Mouse (Mus musculus): Measurements from ENCODE around the gene Arnt2. TPM values are rescaled to one million over a fixed set of nuclear protein-coding genes. Genes with fewer than 3 reads are reported as not detected.

Arnt2 gene
- polyA plus RNA-seq, 1 experiment from 2014 or later, result 40.9 TPM

GRCm38 (mm10) chr7:84434901-84435300 lies 24.9 kb upstream of the Arnt2 start:
- no peak overlapping the region for H3K4me2 ChIP-seq (ENCODE audit: low read depth, low read length, severe bottlenecking)
- no peaks in the 10 kb centered on the region; the same call in 1 of the 2 replicates for H3K4me1 ChIP-seq (replicated peaks; ENCODE audit: control insufficient read depth, insufficient read depth, low read length)
- H3K36me3 ChIP-seq (ENCODE audit: control insufficient read depth, insufficient read depth, low read length), result no peaks in the 10 kb centered on the region
- no peaks in the 10 kb centered on the region for H3K27me3 ChIP-seq (ENCODE audit: control insufficient read depth, insufficient read depth, low read length)
- WGBS, result 72% methylated on average over 2 of the region's 2 CpGs
- DNase-seq (ENCODE audit: low spot score) (no peak), ATAC-seq (replicated peaks; ENCODE audit: low FRiP score) (no peak)
- no peaks in the 10 kb centered on the region for H3K9me3 ChIP-seq (ENCODE audit: control insufficient read depth, low read length)
- no peak overlapping the region for H3K9ac ChIP-seq (ENCODE audit: low read length)
- H3K27ac ChIP-seq (ENCODE audit: low read depth, low read length), result no peak overlapping the region
- no peak overlapping the region for H3K4me3 ChIP-seq (ENCODE audit: low read depth, low read length)

GRCm38 (mm10) chr7:84432151-84432550 lies 22.2 kb upstream of the Arnt2 start:
- Histone ChIP-seq H3K4me1 (replicated peaks; ENCODE audit: control insufficient read depth, insufficient read depth, low read length) (no peaks in the 10 kb centered on the region; the same call in 1 of the 2 replicates), H3K9me3 (ENCODE audit: control insufficient read depth, low read length) (no peaks in the 10 kb centered on the region), H3K4me2 (ENCODE audit: low read depth, low read length, severe bottlenecking) (no peak overlapping the region), H3K4me3 (ENCODE audit: low read depth, low read length) (no peak overlapping the region), H3K9ac (ENCODE audit: low read length) (no peak overlapping the region), H3K27me3 (ENCODE audit: control insufficient read depth, insufficient read depth, low read length) (no peaks in the 10 kb centered on the region), H3K27ac (ENCODE audit: low read depth, low read length) (no peak overlapping the region), H3K36me3 (ENCODE audit: control insufficient read depth, insufficient read depth, low read length) (no peaks in the 10 kb centered on the region)
- DNase-seq (ENCODE audit: low spot score) (no peak), ATAC-seq (replicated peaks; ENCODE audit: low FRiP score) (no peak)

GRCm38 (mm10) chr7:84427221-84427620 lies 17.2 kb upstream of the Arnt2 start:
- Histone ChIP-seq H3K9ac (ENCODE audit: low read length) (no peak overlapping the region), H3K4me2 (ENCODE audit: low read depth, low read length, severe bottlenecking) (no peak overlapping the region), H3K4me3 (ENCODE audit: low read depth, low read length) (no peak overlapping the region), H3K4me1 (replicated peaks; ENCODE audit: control insufficient read depth, insufficient read depth, low read length) (no peaks in the 10 kb centered on the region; the same call in 1 of the 2 replicates), H3K9me3 (ENCODE audit: control insufficient read depth, low read length) (no peaks in the 10 kb centered on the region), H3K27ac (ENCODE audit: low read depth, low read length) (no peak overlapping the region), H3K36me3 (ENCODE audit: control insufficient read depth, insufficient read depth, low read length) (no peaks in the 10 kb centered on the region), H3K27me3 (ENCODE audit: control insufficient read depth, insufficient read depth, low read length) (no peaks in the 10 kb centered on the region)
- DNase-seq (ENCODE audit: low spot score) (no peak), ATAC-seq (replicated peaks; ENCODE audit: low FRiP score) (no peak)
- whole genome bisulfite sequencing, result 91% methylated on average over 2 of the region's 2 CpGs

GRCm38 (mm10) chr7:84424670-84425385 lies 14.9 kb upstream of the Arnt2 start:
- peak; percentile 77 for DNase-seq (ENCODE audit: low spot score)
- no peaks in the 10 kb centered on the region for H3K27me3 ChIP-seq (ENCODE audit: control insufficient read depth, insufficient read depth, low read length)
- no peaks in the 10 kb centered on the region for H3K36me3 ChIP-seq (ENCODE audit: control insufficient read depth, insufficient read depth, low read length)
- H3K9ac ChIP-seq (ENCODE audit: low read length), result no peak overlapping the region
- 41% methylated on average over 7 of the region's 7 CpGs for WGBS
- ATAC-seq (replicated peaks; ENCODE audit: low FRiP score), result peak; percentile 86
- no peaks in the 10 kb centered on the region for H3K9me3 ChIP-seq (ENCODE audit: control insufficient read depth, low read length)
- H3K4me1 ChIP-seq (replicated peaks; ENCODE audit: control insufficient read depth, insufficient read depth, low read length), result no peaks in the 10 kb centered on the region; the same call in 1 of the 2 replicates
- H3K27ac ChIP-seq (ENCODE audit: low read depth, low read length), result no peak overlapping the region
- H3K4me3 ChIP-seq (ENCODE audit: low read depth, low read length), result no peak overlapping the region
- H3K4me2 ChIP-seq (ENCODE audit: low read depth, low read length, severe bottlenecking), result no peak overlapping the region

- no peak overlapping the region for H3K4me3 ChIP-seq (ENCODE audit: low read depth, low read length)
- no peaks in the 10 kb centered on the region for H3K36me3 ChIP-seq (ENCODE audit: control insufficient read depth, insufficient read depth, low read length)
- no peaks in the 10 kb centered on the region for H3K27me3 ChIP-seq (ENCODE audit: control insufficient read depth, insufficient read depth, low read length)
- H3K9ac ChIP-seq (ENCODE audit: low read length), result no peak overlapping the region
- H3K27ac ChIP-seq (ENCODE audit: low read depth, low read length), result no peak overlapping the region
- ATAC-seq (replicated peaks; ENCODE audit: low FRiP score) (no peak), DNase-seq (ENCODE audit: low spot score) (no peak)
- no peaks in the 10 kb centered on the region for H3K4me1 ChIP-seq (replicated peaks; ENCODE audit: control insufficient read depth, insufficient read depth, low read length)
- H3K4me2 ChIP-seq (ENCODE audit: low read depth, low read length, severe bottlenecking), result no peak overlapping the region
- H3K9me3 ChIP-seq (ENCODE audit: control insufficient read depth, low read length), result no peaks in the 10 kb centered on the region
These were observed 11.8 kb upstream of the Arnt2 start for GRCm38 (mm10) chr7:84421753-84422152.

- H3K4me2 ChIP-seq (ENCODE audit: low read depth, low read length, severe bottlenecking), result no peak overlapping the region
- no peak for ATAC-seq (replicated peaks; ENCODE audit: low FRiP score)
- DNase-seq (ENCODE audit: low spot score), result no peak
- H3K4me1 ChIP-seq (replicated peaks; ENCODE audit: control insufficient read depth, insufficient read depth, low read length), result no peaks in the 10 kb centered on the region
- H3K27ac ChIP-seq (ENCODE audit: low read depth, low read length), result no peak overlapping the region
- H3K9ac ChIP-seq (ENCODE audit: low read length), result no peak overlapping the region
- H3K9me3 ChIP-seq (ENCODE audit: control insufficient read depth, low read length), result no peaks in the 10 kb centered on the region
- no peak overlapping the region for H3K4me3 ChIP-seq (ENCODE audit: low read depth, low read length)
- H3K27me3 ChIP-seq (ENCODE audit: control insufficient read depth, insufficient read depth, low read length), result no peaks in the 10 kb centered on the region
- no peaks in the 10 kb centered on the region for H3K36me3 ChIP-seq (ENCODE audit: control insufficient read depth, insufficient read depth, low read length)
These were observed 11.3 kb upstream of the Arnt2 start for GRCm38 (mm10) chr7:84421291-84421665.

- H3K4me3 ChIP-seq (ENCODE audit: low read depth, low read length), result no peak overlapping the region
- no peaks in the 10 kb centered on the region for H3K36me3 ChIP-seq (ENCODE audit: control insufficient read depth, insufficient read depth, low read length)
- ATAC-seq (replicated peaks; ENCODE audit: low FRiP score), result no peak
- H3K4me1 ChIP-seq (replicated peaks; ENCODE audit: control insufficient read depth, insufficient read depth, low read length), result no peaks in the 10 kb centered on the region
- H3K27me3 ChIP-seq (ENCODE audit: control insufficient read depth, insufficient read depth, low read length), result no peaks in the 10 kb centered on the region
- H3K4me2 ChIP-seq (ENCODE audit: low read depth, low read length, severe bottlenecking), result no peak overlapping the region
- H3K9ac ChIP-seq (ENCODE audit: low read length), result no peak overlapping the region
- H3K9me3 ChIP-seq (ENCODE audit: control insufficient read depth, low read length), result no peaks in the 10 kb centered on the region
- WGBS, result 70% methylated on average over 3 of the region's 3 CpGs
- no peak for DNase-seq (ENCODE audit: low spot score)
- H3K27ac ChIP-seq (ENCODE audit: low read depth, low read length), result no peak overlapping the region
These were observed 10.8 kb upstream of the Arnt2 start for GRCm38 (mm10) chr7:84420581-84421290.

- ATAC-seq (replicated peaks; ENCODE audit: low FRiP score) (no peak), DNase-seq (ENCODE audit: low spot score) (no peak)
- H3K27me3 ChIP-seq (ENCODE audit: control insufficient read depth, insufficient read depth, low read length), result no peaks in the 10 kb centered on the region
- no peaks in the 10 kb centered on the region for H3K9me3 ChIP-seq (ENCODE audit: control insufficient read depth, low read length)
- H3K4me1 ChIP-seq (replicated peaks; ENCODE audit: control insufficient read depth, insufficient read depth, low read length), result no peaks in the 10 kb centered on the region
- H3K36me3 ChIP-seq (ENCODE audit: control insufficient read depth, insufficient read depth, low read length), result no peaks in the 10 kb centered on the region
- no peak overlapping the region for H3K4me2 ChIP-seq (ENCODE audit: low read depth, low read length, severe bottlenecking)
- no peak overlapping the region for H3K9ac ChIP-seq (ENCODE audit: low read length)
- H3K4me3 ChIP-seq (ENCODE audit: low read depth, low read length), result no peak overlapping the region
- no peak overlapping the region for H3K27ac ChIP-seq (ENCODE audit: low read depth, low read length)
These were observed 7.5 kb upstream of the Arnt2 start for GRCm38 (mm10) chr7:84417441-84417840.

GRCm38 (mm10) chr7:84412570-84412969 lies 2.6 kb upstream of the Arnt2 start:
- DNase-seq (ENCODE audit: low spot score), result no peak
- no peaks in the 10 kb centered on the region for H3K36me3 ChIP-seq (ENCODE audit: control insufficient read depth, insufficient read depth, low read length)
- no peak overlapping the region for H3K27ac ChIP-seq (ENCODE audit: low read depth, low read length)
- no peak overlapping the region for H3K4me3 ChIP-seq (ENCODE audit: low read depth, low read length)
- H3K27me3 ChIP-seq (ENCODE audit: control insufficient read depth, insufficient read depth, low read length), result no peaks in the 10 kb centered on the region
- ATAC-seq (replicated peaks; ENCODE audit: low FRiP score), result no peak
- no peak overlapping the region for H3K9ac ChIP-seq (ENCODE audit: low read length)
- H3K9me3 ChIP-seq (ENCODE audit: control insufficient read depth, low read length), result no peaks in the 10 kb centered on the region
- 29% methylated on average over 8 of the region's 8 CpGs for WGBS
- H3K4me1 ChIP-seq (replicated peaks; ENCODE audit: control insufficient read depth, insufficient read depth, low read length), result peaks cover 3% of the 10 kb centered on the region; the same call in 1 of the 2 replicates
- H3K4me2 ChIP-seq (ENCODE audit: low read depth, low read length, severe bottlenecking), result no peak overlapping the region
